Mouse (Mus musculus) heart, adult 2 months (tissue): ENCODE data around the gene Dedd. TPM values are rescaled to one million over a fixed set of nuclear protein-coding genes. Genes with fewer than 3 reads are reported as not detected.

Experiments
- DNase-seq, 2 experiments: peaks; one replicate each; pipeline ENCODE4 v3.0.0; 2021
- H3K27ac ChIP-seq: fragments of 200-600 bp; 2 replicates; pipeline ENCODE4 v1.8.1; 2022
- H3K27me3 ChIP-seq: fragments of 200-500 bp; 2 replicates; pipeline ENCODE4 v1.6.1; 2012; ENCODE audit warnings: mild to moderate bottlenecking, low read length, inconsistent platforms, mixed read lengths; ENCODE audit not compliant: control insufficient read depth, insufficient read depth
- H3K36me3 ChIP-seq: fragments of 200-500 bp; 2 replicates; pipeline ENCODE4 v1.6.1; 2012; ENCODE audit warnings: low read length, inconsistent platforms; ENCODE audit not compliant: control insufficient read depth, insufficient read depth
- H3K4me1 ChIP-seq: fragments of 200-500 bp; 2 replicates; pipeline ENCODE4 v1.6.1; 2011; ENCODE audit warnings: low read length; ENCODE audit not compliant: control insufficient read depth, insufficient read depth
- H3K4me3 ChIP-seq: fragments of 200-600 bp; 2 replicates; pipeline ENCODE4 v1.8.1; 2022
- H3K79me2 ChIP-seq: fragments of 200-500 bp; replicated peaks from 2 replicates; pipeline ENCODE4 v1.6.1; 2012; ENCODE audit warnings: mild to moderate bottlenecking, inconsistent platforms, low read length, moderate library complexity, mixed read lengths; ENCODE audit not compliant: control insufficient read depth, insufficient read depth
- H3K9ac ChIP-seq: fragments of 200-500 bp; 2 replicates; pipeline ENCODE4 v1.6.1; 2012; ENCODE audit warnings: low read depth, mild to moderate bottlenecking, control low read depth, inconsistent platforms, low read length, mixed read lengths
- CTCF ChIP-seq: fragments of 200-600 bp; IDR thresholded peaks from 2 replicates; pipeline ENCODE4 v1.8.1; 2022; ENCODE audit warnings: antibody characterized with exemption, mild to moderate bottlenecking, moderate library complexity
- EP300 ChIP-seq: fragments of 200-500 bp; IDR thresholded peaks from 2 replicates; pipeline ENCODE4 v1.6.1; 2011; ENCODE audit warnings: low read depth, low read length, control low read depth; ENCODE audit not compliant: insufficient read depth
- POLR2A ChIP-seq: fragments of 200-500 bp; IDR thresholded peaks from 2 replicates; pipeline ENCODE4 v1.6.1; 2011; ENCODE audit warnings: mild to moderate bottlenecking, low read depth, low read length, control low read depth; ENCODE audit not compliant: insufficient read depth
- whole genome bisulfite sequencing: fragments of 180-500 bp; shearing (Covaris S2); methylation state at CpG from one replicate; pipeline ENCODE4 v1.1.7; 2018; 5-methylcytosine and 5-hydroxymethylcytosine counted together
- intact Hi-C: fragments of 180-260 bp; cut with DNase I; formaldehyde crosslinking; loops from one replicate; pipeline ENCODE4 v1.15.1; 2025
- polyA plus RNA-seq: library from polyadenylated mRNA; depleted of rRNA; stranded (reverse); fragments of >200 nt; gene quantifications from 2 replicates; pipeline ENCODE4 v1.2.3, GENCODE M21; 2012
- total RNA-seq, 2 experiments: library from RNA; stranded (reverse); gene quantifications; 2 replicates each; pipeline ENCODE4 v1.2.3; 2021

The Dedd gene
- total and polyA plus RNA-seq, 3 experiments = 20.8 to 28.8 (median 22.9) TPM

GRCm38 (mm10) chr1:171346095-171346450 is 17.1 kb downstream of the Dedd start:
- Histone ChIP-seq H3K4me1 (peaks cover 9% of the 10 kb centered on the region), H3K27ac (peak overlapping the region; percentile 83), H3K79me2 (peaks cover 8% of the 10 kb centered on the region), H3K4me3 (peak overlapping the region; percentile 99), H3K9ac (peak overlapping the region; percentile 83), H3K36me3 (0 out of 2 replicates have a peak, but pooled peaks cover 8% of the 10 kb centered on the region), H3K27me3 (no peaks in the 10 kb centered on the region)
- no peak for TF ChIP-seq CTCF
- no peak for TF ChIP-seq EP300
- TF ChIP-seq POLR2A = no peak
- no peak for DNase-seq
- intact Hi-C loops = no loop called here
- WGBS = 2% methylated on average over 14 of the region's 14 CpGs

GRCm38 (mm10) chr1:171348665-171349064 is 19.7 kb downstream of the Dedd start:
- 65% methylated on average over 3 of the region's 3 CpGs for WGBS
- Histone ChIP-seq H3K4me1 (peaks cover 9% of the 10 kb centered on the region), H3K27me3 (no peaks in the 10 kb centered on the region), H3K9ac (no peak overlapping the region), H3K36me3 (0 out of 2 replicates have a peak, but pooled peaks cover 8% of the 10 kb centered on the region), H3K4me3 (no peak overlapping the region), H3K79me2 (peaks cover 8% of the 10 kb centered on the region), H3K27ac (no peak overlapping the region)
- intact Hi-C loops = no loop called here
- peak in 1 of 2 experiments; percentile 31 for DNase-seq
- TF ChIP-seq POLR2A = no peak
- no peak for TF ChIP-seq EP300
- no peak for TF ChIP-seq CTCF

- WGBS = 63% methylated on average over 2 of the region's 2 CpGs
- peaks cover 8% of the 10 kb centered on the region for H3K79me2 ChIP-seq
Observed at GRCm38 (mm10) chr1:171349210-171349609, 20.3 kb downstream of the Dedd start.

GRCm38 (mm10) chr1:171355812-171356340 is 26.9 kb downstream of the Dedd start:
- DNase-seq = no peak
- no peaks in the 10 kb centered on the region for H3K4me1 ChIP-seq
- intact Hi-C loops = loop anchor here (2.0 to 5.0 kb wide), 2 partner anchors 33 to 239 kb away; no protein-coding TSS in a partner anchor
- no peaks in the 10 kb centered on the region; the same call in 1 of the 2 replicates for H3K79me2 ChIP-seq
- H3K36me3 ChIP-seq = no peaks in the 10 kb centered on the region
- H3K9ac ChIP-seq = no peak overlapping the region
- TF ChIP-seq EP300 (no peak), CTCF (peak; percentile 48), POLR2A (no peak)
- no peaks in the 10 kb centered on the region for H3K27me3 ChIP-seq
- 76% methylated on average over 5 of the region's 5 CpGs for WGBS
- H3K4me3 ChIP-seq = no peak overlapping the region
- H3K27ac ChIP-seq = no peak overlapping the region

More at GRCm38 (mm10) chr1:171349210-171349609, 20.3 kb downstream of the Dedd start:
- no peak overlapping the region for H3K9ac ChIP-seq
- H3K4me1 ChIP-seq = peaks cover 9% of the 10 kb centered on the region
- H3K27me3 ChIP-seq = no peaks in the 10 kb centered on the region
- intact Hi-C loops = no loop called here
- 0 out of 2 replicates have a peak, but pooled peaks cover 8% of the 10 kb centered on the region for H3K36me3 ChIP-seq
- H3K4me3 ChIP-seq = no peak overlapping the region
- no peak for TF ChIP-seq EP300
- no peak for TF ChIP-seq POLR2A
- TF ChIP-seq CTCF = no peak
- DNase-seq = no peak
- no peak overlapping the region for H3K27ac ChIP-seq

GRCm38 (mm10) chr1:171356814-171357213 is 27.9 kb downstream of the Dedd start:
- intact Hi-C loops = loop anchor here (2.0 to 5.0 kb wide), 2 partner anchors 34 to 240 kb away; no protein-coding TSS in a partner anchor
- no peaks in the 10 kb centered on the region; the same call in 1 of the 2 replicates for H3K4me1 ChIP-seq
- H3K79me2 ChIP-seq = no peaks in the 10 kb centered on the region; the same call in 1 of the 2 replicates
- no peaks in the 10 kb centered on the region for H3K27me3 ChIP-seq
- H3K27ac ChIP-seq = no peak overlapping the region
- H3K9ac ChIP-seq = no peak overlapping the region
- WGBS = 87% methylated on average over 2 of the region's 2 CpGs
- no peak for TF ChIP-seq CTCF
- no peak for DNase-seq
- H3K4me3 ChIP-seq = no peak overlapping the region
- no peaks in the 10 kb centered on the region for H3K36me3 ChIP-seq

GRCm38 (mm10) chr1:171358421-171358820 is 29.5 kb downstream of the Dedd start:
- intact Hi-C loops = loop anchor here (5.0 kb wide), 1 partner anchor 241 kb away; no protein-coding TSS in a partner anchor
- H3K27ac ChIP-seq = no peak overlapping the region
- no peaks in the 10 kb centered on the region for H3K79me2 ChIP-seq
- H3K4me1 ChIP-seq = no peaks in the 10 kb centered on the region; the same call in 1 of the 2 replicates
- 74% methylated on average over 4 of the region's 4 CpGs for WGBS
- H3K36me3 ChIP-seq = no peaks in the 10 kb centered on the region
- DNase-seq = no peak
- TF ChIP-seq CTCF = peak; percentile 75
- TF ChIP-seq POLR2A = no peak
- no peak overlapping the region for H3K4me3 ChIP-seq
- H3K27me3 ChIP-seq = no peaks in the 10 kb centered on the region
- H3K9ac ChIP-seq = no peak overlapping the region
